Mouse (Mus musculus) C2C12 (cell line): ENCODE results near the gene Mras. TPM values are rescaled to one million over a fixed set of nuclear protein-coding genes. Genes with fewer than 3 reads are reported as not detected.

Experiments used
- H3K27me3 ChIP-seq: one replicate; pipeline ENCODE4 v1.6.1; 2011; ENCODE audit not compliant: control insufficient read depth, insufficient read depth, insufficient read length
- H3K36me3 ChIP-seq: one replicate; pipeline ENCODE4 v1.6.1; 2011; ENCODE audit not compliant: control insufficient read depth, insufficient read depth
- H3K4me3 ChIP-seq: one replicate; pipeline ENCODE4 v1.5.1; 2011; ENCODE audit warnings: mild to moderate bottlenecking, control low read depth; ENCODE audit not compliant: poor library complexity, insufficient read depth, severe bottlenecking
- H3K79me2 ChIP-seq: one replicate; pipeline ENCODE4 v1.6.1; 2011; ENCODE audit not compliant: control insufficient read depth, insufficient read depth
- H3K79me3 ChIP-seq: one replicate; pipeline ENCODE4 v1.6.1; 2011; ENCODE audit warnings: low read depth, control low read depth
- H3ac ChIP-seq: one replicate; pipeline ENCODE3; 2011; ENCODE audit warnings: low read depth; ENCODE audit not compliant: control insufficient read depth, insufficient read length
- CEBPB ChIP-seq: IDR thresholded peaks from one replicate; pipeline ENCODE4 v1.6.1; 2011; ENCODE audit warnings: low read depth, mild to moderate bottlenecking, control low read depth, moderate library complexity
- CTCF ChIP-seq: IDR thresholded peaks from one replicate; pipeline ENCODE4 v1.5.1; 2011; ENCODE audit not compliant: control insufficient read depth, insufficient read depth, insufficient read length
- FOSL1 ChIP-seq: IDR thresholded peaks from one replicate; pipeline ENCODE4 v1.8.0; 2011; ENCODE audit warnings: mild to moderate bottlenecking, low read length; ENCODE audit not compliant: poor library complexity, insufficient read depth, severe bottlenecking
- MAX ChIP-seq: IDR thresholded peaks from one replicate; pipeline ENCODE4 v1.6.1; 2011; ENCODE audit warnings: mild to moderate bottlenecking, control low read depth
- MYOD1 ChIP-seq: IDR thresholded peaks from one replicate; pipeline ENCODE4 v1.6.1; 2011; ENCODE audit warnings: low read depth; ENCODE audit not compliant: control insufficient read depth, insufficient read length
- MYOG ChIP-seq: IDR thresholded peaks from one replicate; pipeline ENCODE4 v1.6.1; 2011; ENCODE audit not compliant: control insufficient read depth, insufficient read length; ENCODE audit errors: extremely low read depth
- USF1 ChIP-seq: IDR thresholded peaks from one replicate; pipeline ENCODE4 v1.6.1; 2011; ENCODE audit warnings: low read depth, mild to moderate bottlenecking, control low read depth, moderate library complexity
- polyA plus RNA-seq: library from polyadenylated mRNA; unstranded; fragments of >200 nt; fragmentation: generic; extraction: Trizol; gene quantifications from one replicate; pipeline ENCODE4 v1.2.1, GENCODE M21; 2012; ENCODE audit warnings: missing spikeins

The Mras gene
- polyA plus RNA-seq, 1 experiment = 25.1 TPM

GRCm38 (mm10) chr9:99430806-99431205, 6.4 kb downstream of the Mras start:
- peaks cover 31% of the 10 kb centered on the region for H3K79me2 ChIP-seq
- H3ac ChIP-seq = no peak overlapping the region
- H3K4me3 ChIP-seq = no peak overlapping the region
- no peak for TF ChIP-seq MAX
- TF ChIP-seq USF1 = peak; percentile 84
- H3K36me3 ChIP-seq = no peaks in the 10 kb centered on the region
- H3K79me3 ChIP-seq = no peaks in the 10 kb centered on the region
- no peaks in the 10 kb centered on the region for H3K27me3 ChIP-seq

GRCm38 (mm10) chr9:99429845-99430244, 7.3 kb downstream of the Mras start:
- Histone ChIP-seq H3K79me3 (no peaks in the 10 kb centered on the region), H3ac (no peak overlapping the region), H3K36me3 (no peaks in the 10 kb centered on the region), H3K27me3 (no peaks in the 10 kb centered on the region), H3K4me3 (no peak overlapping the region), H3K79me2 (peaks cover 24% of the 10 kb centered on the region)
- TF ChIP-seq MYOD1 = no peak
- TF ChIP-seq FOSL1 = no peak
- no peak for TF ChIP-seq MYOG
- TF ChIP-seq MAX = no peak
- no peak for TF ChIP-seq CEBPB
- no peak for TF ChIP-seq CTCF
- TF ChIP-seq USF1 = no peak

DNA sequence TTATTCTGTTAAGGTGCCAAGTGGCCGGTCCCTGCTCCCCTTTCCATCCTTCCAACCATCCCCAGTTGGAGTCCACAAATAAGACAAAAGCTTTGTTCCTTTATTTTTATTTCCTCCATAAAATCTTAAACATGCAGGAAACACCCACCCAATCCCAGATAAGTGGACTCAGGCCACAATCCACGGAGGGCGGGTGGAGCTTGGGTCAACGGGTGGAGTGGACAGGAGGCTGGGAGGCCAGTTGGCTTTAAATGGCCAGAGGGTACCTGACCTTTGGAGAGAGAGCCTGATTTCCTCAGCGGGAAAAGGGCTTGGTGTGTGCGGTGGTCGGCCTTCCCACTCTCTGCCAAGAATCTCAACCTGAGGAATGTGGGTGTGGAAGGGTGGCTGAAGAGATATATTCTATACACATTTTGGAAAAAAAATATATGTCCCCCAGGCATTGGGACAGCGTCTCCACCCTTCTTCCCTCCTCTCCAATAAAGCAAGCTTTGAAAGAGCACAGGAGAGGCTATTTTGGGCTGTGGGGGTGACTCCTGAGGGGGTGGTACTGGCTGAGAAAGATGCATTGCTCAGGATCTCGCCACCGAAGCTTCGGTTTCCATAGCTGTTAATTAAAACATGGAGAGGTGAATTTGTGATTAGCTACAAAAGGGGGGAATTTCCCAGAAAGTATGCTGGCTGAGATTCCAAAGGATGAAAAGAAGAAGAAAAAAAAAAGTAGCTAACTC, 8.4 kb downstream of the Mras start:
- Histone ChIP-seq H3K79me2 (peaks cover 17% of the 10 kb centered on the region), H3ac (no peak overlapping the region), H3K36me3 (no peaks in the 10 kb centered on the region), H3K79me3 (no peaks in the 10 kb centered on the region), H3K27me3 (no peaks in the 10 kb centered on the region), H3K4me3 (no peak overlapping the region)
- no peak for TF ChIP-seq CEBPB
- no peak for TF ChIP-seq MYOD1
- no peak for TF ChIP-seq FOSL1
- TF ChIP-seq MYOG = no peak
- no peak for TF ChIP-seq USF1
- no peak for TF ChIP-seq MAX
- TF ChIP-seq CTCF = no peak

GRCm38 (mm10) chr9:99425262-99425661, 11.9 kb downstream of the Mras start:
- no peaks in the 10 kb centered on the region for H3K36me3 ChIP-seq
- H3K79me3 ChIP-seq = no peaks in the 10 kb centered on the region
- no peaks in the 10 kb centered on the region for H3K27me3 ChIP-seq
- H3ac ChIP-seq = no peak overlapping the region
- H3K79me2 ChIP-seq = peaks cover under 1% of the 10 kb centered on the region
- no peak for TF ChIP-seq MYOD1
- TF ChIP-seq MAX = no peak
- TF ChIP-seq CEBPB = no peak
- TF ChIP-seq CTCF = no peak
- no peak for TF ChIP-seq FOSL1
- H3K4me3 ChIP-seq = no peak overlapping the region

GRCm38 (mm10) chr9:99424574-99424863, 12.7 kb downstream of the Mras start:
- Histone ChIP-seq H3K4me3 (no peak overlapping the region), H3K79me3 (no peaks in the 10 kb centered on the region), H3K27me3 (no peaks in the 10 kb centered on the region), H3ac (no peak overlapping the region), H3K79me2 (no peaks in the 10 kb centered on the region), H3K36me3 (no peaks in the 10 kb centered on the region)
- TF ChIP-seq MAX (no peak), CTCF (no peak), USF1 (no peak), MYOG (no peak), FOSL1 (no peak), CEBPB (no peak), MYOD1 (no peak)

DNA sequence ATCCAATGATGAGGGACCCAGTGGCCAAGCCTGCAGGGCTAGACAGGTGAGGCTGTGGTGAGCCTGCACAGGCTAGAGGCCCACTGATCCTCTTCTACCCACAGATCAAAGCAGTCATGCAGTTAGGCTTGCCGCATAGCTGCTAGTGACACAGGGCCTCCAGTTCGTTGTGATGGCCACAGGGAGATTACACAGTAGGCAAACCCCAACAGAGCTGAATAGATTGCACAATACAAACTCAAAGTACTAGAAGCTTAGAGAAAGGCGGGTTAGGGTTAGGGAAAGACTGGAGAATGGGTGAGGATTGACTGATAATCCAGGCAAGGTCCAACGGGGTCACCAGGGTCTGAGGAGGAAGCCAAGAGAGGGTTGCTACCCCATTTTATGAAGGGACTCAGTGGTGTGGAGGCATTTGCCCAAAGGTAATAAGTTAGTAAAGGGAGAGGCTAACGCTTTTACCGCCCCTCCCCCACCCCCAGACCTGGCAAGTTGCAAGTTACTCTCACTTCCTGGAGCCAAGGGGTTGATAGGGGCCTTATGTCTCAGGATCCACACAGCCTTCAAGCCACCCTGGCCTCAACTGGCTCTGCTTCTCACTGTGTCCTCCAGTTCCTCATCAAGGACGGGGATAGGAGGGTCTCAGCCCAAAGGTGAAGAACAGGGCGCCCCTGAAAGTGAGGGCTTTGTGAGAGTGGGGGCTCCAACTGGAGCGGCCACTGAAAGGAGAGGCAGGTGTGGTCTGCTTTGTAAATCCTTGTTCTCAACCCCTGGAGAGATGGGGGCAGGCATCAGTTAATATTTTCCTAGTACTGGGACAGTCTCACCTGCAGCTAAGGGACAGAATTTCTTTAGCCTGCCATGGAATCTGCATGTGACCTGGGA, 13.2 kb downstream of the Mras start:
- Histone ChIP-seq H3K27me3 (no peaks in the 10 kb centered on the region), H3K79me2 (no peaks in the 10 kb centered on the region), H3K4me3 (no peak overlapping the region)

More for the DNA sequence above, 13.2 kb downstream of the Mras start:
- H3ac ChIP-seq = no peak overlapping the region
- TF ChIP-seq CTCF = no peak
- TF ChIP-seq MYOD1 = no peak
- TF ChIP-seq CEBPB = no peak
- TF ChIP-seq USF1 = no peak
- no peak for TF ChIP-seq MAX
- TF ChIP-seq FOSL1 = no peak
- no peak for TF ChIP-seq MYOG
- no peaks in the 10 kb centered on the region for H3K36me3 ChIP-seq
- no peaks in the 10 kb centered on the region for H3K79me3 ChIP-seq
